26 mouse cellular contexts compared by ENCODE assay signal in the genomic region with DNA sequence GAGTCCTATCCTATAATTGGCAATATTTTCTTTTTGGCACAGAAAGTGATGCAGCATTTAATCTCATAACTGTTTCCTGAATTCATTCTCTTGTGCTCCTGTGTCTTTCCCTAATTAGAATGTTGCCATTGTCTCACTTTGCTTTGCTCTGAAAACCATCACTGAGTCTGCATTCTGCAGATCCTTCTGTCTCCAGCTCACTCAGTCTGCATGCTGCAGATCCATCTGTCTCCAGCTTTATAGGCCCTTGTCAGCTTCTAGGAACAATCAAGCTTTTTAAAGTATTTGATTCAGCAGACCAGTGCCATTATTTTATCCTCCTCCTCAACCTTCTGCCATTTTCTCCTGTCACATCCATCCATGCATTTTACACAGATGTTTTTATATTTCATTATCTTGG. TPM values are rescaled to one million over a fixed set of nuclear protein-coding genes. Genes with fewer than 3 reads are reported as not detected.
DNase-seq lines count a peak whose midpoint lies in the region; ATAC-seq and TF ChIP-seq lines count a peak whose summit lies in the region.
"Had no signal": no experiment of that assay in that cellular context is flagged by ENCODE, and none has a peak within 500 bp of the region (broad histone marks: within the 10 kb centered on the region; RNA-seq: fewer than 3 reads in every experiment).

No protein-coding gene starts in this region.

- H3K27ac ChIP-seq in layer of hippocampus, adult 2 months: peak overlapping the region; percentile 20; the same call in 1 of the 2 replicates
- H3K27ac ChIP-seq: embryonic facial prominence, embryonic 10.5 days; embryonic facial prominence, embryonic 13.5 days; forebrain, embryonic 13.5 days; hindbrain, embryonic 12.5 days; hindbrain, embryonic 15.5 days had no signal

- ATAC-seq in frontal cortex, adult (ENCODE audit: low TSS enrichment): peak; percentile 44; the same call in 1 of the 2 replicates
- ATAC-seq: forebrain, embryonic 13.5 days; forebrain, embryonic 16.5 days; Patski had no signal

- TF ChIP-seq CTCF in layer of hippocampus, adult 2 months (conservative IDR thresholded peaks at IDR 0.05): no peak

- no peak for DNase-seq in frontal cortex, postnatal 10 days (ENCODE audit: low spot score in 2 of 2)
- DNase-seq in layer of hippocampus, adult 2 months (ENCODE audit: low spot score in 2 of 2): peak; percentile 24 to 51
- DNase-seq in layer of hippocampus, adult 9-10 months (ENCODE audit: low spot score): no peak
- peak; percentile 8 to 28 for DNase-seq in layer of hippocampus, postnatal 36 days
- DNase-seq in urinary bladder, postnatal 4 days (ENCODE audit: low spot score in 2 of 2): no peak
- DNase-seq: adrenal gland, postnatal 14 days; B cell, adult 2 months; cerebellum, adult 11-12 months; cerebellum, adult 8-10 months; cerebellum, postnatal 10 days; cerebellum, postnatal 36 days; embryo, embryonic 11 days; gastrocnemius, postnatal 10 days; gastrocnemius, postnatal 36 days had no signal

- H3K4me3 ChIP-seq in layer of hippocampus, adult 2 months: no peak overlapping the region
- H3K4me3 ChIP-seq: embryonic facial prominence, embryonic 10.5 days; embryonic facial prominence, embryonic 13.5 days; erythroblast, embryonic 14.5 days; forebrain, embryonic 13.5 days; hindbrain, embryonic 12.5 days; hindbrain, embryonic 15.5 days had no signal

RNA-seq across cellular contexts. Expression of a gene that starts 35.3 kb away (rescaled TPM):
- under 1 TPM; 0.25 to 0.54 TPM for total RNA-seq in layer of hippocampus, adult 2 months (2021)
- under 1 TPM; 0.22 to 0.23 TPM for total RNA-seq in layer of hippocampus, postnatal 36 days (2021)
- total RNA-seq: CH12.LX; granulocyte monocyte progenitor cell, adult 5-6 weeks; hematopoietic stem cell, adult 5-6 weeks had no signal

RNA-seq across cellular contexts. Expression of a gene that starts 51.9 kb away (rescaled TPM):
- total RNA-seq in layer of hippocampus, adult 2 months (2021): 10 to 100 TPM; 25.0 to 26.9 TPM
- total RNA-seq in layer of hippocampus, postnatal 36 days (2021): 10 to 100 TPM; 25.5 TPM

Comparison
In these comparisons a context has a peak if more than half of its experiments do, and no peak if none do; other contexts are left out.
1. DNase-seq: peak in layer of hippocampus, adult 2 months (2 of 2) and layer of hippocampus, postnatal 36 days (2 of 2); none in frontal cortex, postnatal 10 days (0 of 2), layer of hippocampus, adult 9-10 months (single experiment) and urinary bladder, postnatal 4 days (0 of 2).